Mouse (Mus musculus) liver, embryonic 14 days (tissue): Measurements from ENCODE around the gene Slc38a6. TPM values are rescaled to one million over a fixed set of nuclear protein-coding genes. Genes with fewer than 3 reads are reported as not detected.

Source experiments
- polyA plus RNA-seq: library from polyadenylated mRNA; depleted of rRNA; stranded (reverse); fragments of >200 nt; gene quantifications from 2 replicates; pipeline ENCODE4 v1.2.3, GENCODE M21; 2012; rRNA removed

Slc38a6 gene
- 2.7 and 3.4 TPM in 2 replicates for polyA plus RNA-seq

DNA sequence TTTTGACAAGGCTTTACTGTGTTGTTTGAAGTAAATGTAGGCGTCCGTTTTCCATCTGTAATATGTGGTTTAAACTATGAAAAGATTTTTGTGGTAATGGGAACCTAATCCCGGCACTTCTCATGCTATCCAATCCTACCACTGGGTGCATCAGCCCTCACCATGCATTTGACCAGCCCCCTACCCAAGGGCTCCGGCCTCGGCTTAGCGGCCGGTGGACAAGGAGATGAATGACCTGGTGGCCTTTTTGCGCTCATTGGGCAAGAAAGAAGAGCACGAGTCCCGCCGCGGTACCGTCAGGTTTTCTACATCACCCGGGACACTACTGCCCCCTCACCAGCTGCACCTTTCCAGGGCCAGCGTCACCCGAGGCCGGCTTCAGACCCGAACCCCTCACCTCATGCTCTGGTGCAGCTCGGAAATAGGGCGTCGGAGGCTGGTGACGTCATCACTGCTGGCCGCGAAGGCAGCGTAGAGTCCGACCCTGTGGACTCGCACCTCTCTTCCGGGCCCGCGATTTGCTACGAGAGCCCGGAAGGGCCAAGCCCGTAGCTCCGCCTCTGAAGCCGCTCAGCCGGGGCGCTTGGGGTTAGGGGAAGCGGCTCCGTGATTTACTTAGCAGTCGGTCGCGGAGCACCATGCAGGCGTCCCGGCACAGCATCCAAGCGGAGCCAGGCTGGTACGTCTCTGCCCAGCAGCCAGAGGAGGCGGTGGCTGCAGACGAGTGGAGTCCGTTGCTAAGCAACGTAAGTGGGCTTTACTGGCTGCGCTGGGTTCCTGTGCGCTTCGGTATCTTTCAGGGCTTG lies at the start of gene Slc38a6, which contains the start of gene Trmt5:
TSS of gene Slc38a6 (plus strand) at position 493 of the 806 bp plus-strand sequence.
TSS of gene Trmt5 (minus strand) at position 424 of the 806 bp plus-strand sequence.

Other genes starting within 250 kb of the Slc38a6 start
- gene Six1, start 232.9 kb upstream of the Slc38a6 start, polyA plus RNA-seq: 0.20 TPM in 1 of 2 replicates, not detected in the other
- gene Six4, start 173.3 kb upstream of the Slc38a6 start, polyA plus RNA-seq: 0.01 and 0.05 TPM in 2 replicates
- 7.4 and 7.5 TPM in 2 replicates for gene Mnat1, start 163.1 kb upstream of the Slc38a6 start, polyA plus RNA-seq
- 6.2 and 7.2 TPM in 2 replicates for gene Trmt5, start 69 bp upstream of the Slc38a6 start, polyA plus RNA-seq